Mouse (Mus musculus) cerebellum, adult 8-10 months (tissue): Measurements from ENCODE around the gene Numbl.
A peak's percentile ranks its signal among the peaks of the same experiment; 100 is the strongest.

ENCODE experiments used
- DNase-seq: peaks from one replicate; pipeline ENCODE4 v3.0.0; 2022

Numbl gene

GRCm38 (mm10) chr7:27298033-27298610 is 39.9 kb downstream of the Numbl start:
- no peak for DNase-seq

DNA sequence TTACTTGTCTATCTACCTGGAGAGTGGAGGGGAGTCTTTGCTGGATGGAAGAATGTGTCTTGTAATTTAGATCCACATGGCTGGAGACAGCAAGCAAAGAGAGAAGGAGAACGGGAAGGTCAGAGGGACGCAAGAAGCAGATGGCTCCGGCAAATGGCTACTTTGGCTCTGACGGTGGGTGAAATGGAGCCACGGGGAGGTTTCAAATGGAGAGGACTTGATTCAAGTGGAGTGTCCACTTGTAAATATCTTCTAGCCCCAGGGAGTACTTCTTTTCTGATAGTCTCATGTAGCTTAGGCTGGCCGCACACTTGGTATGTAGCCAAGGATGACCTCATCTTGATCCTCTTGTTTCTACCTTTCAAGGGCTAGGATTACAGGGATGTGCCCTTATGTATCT is 40.6 kb downstream of the Numbl start:
- peak; percentile 49 for DNase-seq

- DNase-seq = no peak
Observed at GRCm38 (mm10) chr7:27300351-27300750, 42.1 kb downstream of the Numbl start.

DNA sequence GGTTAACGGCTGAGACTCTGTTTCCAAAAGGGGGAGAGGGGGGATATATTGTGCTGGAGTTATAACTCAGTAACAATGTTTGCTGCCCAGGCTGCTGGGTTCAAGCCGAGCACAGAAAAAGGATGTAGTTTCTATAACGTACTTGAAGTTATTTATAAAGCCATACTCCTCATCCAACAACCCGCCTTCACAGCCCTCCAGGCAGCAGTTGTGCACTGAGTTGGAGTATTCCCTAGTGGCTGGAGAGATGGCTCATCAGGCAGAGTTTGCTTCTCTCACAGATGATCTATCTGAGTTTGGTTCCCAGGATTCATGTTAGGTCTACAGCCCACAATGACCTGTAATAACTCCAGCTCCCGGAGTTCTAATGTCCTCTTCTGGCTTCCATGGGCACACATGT is 42.6 kb downstream of the Numbl start:
- DNase-seq = no peak

GRCm38 (mm10) chr7:27302172-27302571 is 43.9 kb downstream of the Numbl start:
- DNase-seq = peak; percentile 70

GRCm38 (mm10) chr7:27305091-27305730 is 47.0 kb downstream of the Numbl start:
- no peak for DNase-seq

GRCm38 (mm10) chr7:27306161-27307160 is 48.2 kb downstream of the Numbl start:
- DNase-seq = no peak

DNA sequence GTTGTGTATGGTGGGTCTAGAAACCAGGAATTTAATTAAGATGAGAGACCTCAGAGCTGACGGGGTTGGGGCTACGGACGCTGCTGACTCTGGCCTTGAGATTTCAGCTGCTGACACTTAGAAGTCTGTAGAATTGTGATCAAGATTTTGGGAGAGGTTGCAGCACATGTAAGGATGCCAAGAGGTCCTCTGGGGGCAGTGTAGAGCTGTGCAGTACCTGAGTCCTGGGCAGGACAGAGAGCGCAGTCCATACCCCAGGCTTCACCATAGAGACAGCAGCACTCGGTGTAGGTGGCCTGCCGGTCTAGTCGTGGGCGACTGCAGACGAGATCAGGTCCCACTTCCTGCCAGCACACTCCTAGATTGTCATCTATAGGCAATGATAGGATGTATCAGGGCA is 49.3 kb downstream of the Numbl start:
- no peak for DNase-seq

DNA sequence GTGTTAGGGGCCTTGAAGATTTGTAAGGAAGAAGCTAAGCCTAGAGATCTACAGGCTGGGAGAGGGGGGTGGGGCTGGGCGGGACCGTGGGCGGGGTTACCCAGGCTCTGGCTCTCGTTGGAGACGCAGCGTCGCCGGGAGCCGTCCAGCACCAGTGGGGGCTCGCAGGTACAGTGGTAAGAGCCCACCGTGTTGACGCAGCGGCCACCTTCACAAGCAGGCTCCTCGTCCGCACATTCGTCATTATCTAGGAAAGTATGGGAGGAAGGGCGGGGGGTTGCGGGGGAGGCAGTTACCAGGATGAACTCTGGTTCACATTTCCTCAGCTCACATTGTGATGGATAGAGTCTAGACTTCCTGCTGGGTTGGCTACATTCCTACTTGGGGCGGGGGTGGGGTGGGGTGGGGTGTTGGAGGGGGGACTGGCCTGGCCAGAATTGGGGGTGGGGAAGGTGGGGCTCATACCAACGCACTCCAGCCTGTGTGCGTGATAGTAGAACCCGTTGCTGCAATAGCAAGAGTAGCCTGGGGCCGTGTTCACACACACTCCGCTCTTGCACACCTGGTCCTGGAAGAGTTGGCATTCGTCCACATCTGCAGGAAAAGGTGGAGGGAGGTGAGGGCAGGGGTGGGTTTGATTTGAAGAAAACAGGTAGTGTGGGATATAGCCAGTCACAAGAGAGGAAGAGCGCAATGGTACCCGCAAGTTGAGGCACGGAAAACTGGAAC is 50.8 kb downstream of the Numbl start:
- no peak for DNase-seq

GRCm38 (mm10) chr7:27309832-27310231 is 51.6 kb downstream of the Numbl start:
- DNase-seq = no peak

DNA sequence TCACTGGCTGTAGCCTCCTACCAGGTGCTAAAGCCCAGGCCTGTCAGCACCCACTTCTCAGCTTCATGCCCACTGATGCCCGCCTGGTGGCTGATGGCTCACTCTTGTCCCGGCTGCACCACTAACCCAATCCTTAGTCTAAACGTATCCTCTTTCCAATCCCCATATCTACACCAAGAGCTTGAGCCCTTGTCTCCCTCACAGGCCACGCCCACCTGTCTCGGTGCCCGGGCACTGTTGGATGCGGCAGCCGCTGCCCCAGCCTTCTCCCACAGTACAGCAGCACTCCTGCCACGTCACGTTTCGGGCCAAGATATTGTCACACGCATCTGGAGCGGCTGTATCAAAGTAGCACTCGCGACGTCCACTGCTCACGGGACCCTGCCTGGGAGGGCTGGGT is 52.1 kb downstream of the Numbl start:
- no peak for DNase-seq

- no peak for DNase-seq
Observed at GRCm38 (mm10) chr7:27310996-27311535, 52.8 kb downstream of the Numbl start.

DNA sequence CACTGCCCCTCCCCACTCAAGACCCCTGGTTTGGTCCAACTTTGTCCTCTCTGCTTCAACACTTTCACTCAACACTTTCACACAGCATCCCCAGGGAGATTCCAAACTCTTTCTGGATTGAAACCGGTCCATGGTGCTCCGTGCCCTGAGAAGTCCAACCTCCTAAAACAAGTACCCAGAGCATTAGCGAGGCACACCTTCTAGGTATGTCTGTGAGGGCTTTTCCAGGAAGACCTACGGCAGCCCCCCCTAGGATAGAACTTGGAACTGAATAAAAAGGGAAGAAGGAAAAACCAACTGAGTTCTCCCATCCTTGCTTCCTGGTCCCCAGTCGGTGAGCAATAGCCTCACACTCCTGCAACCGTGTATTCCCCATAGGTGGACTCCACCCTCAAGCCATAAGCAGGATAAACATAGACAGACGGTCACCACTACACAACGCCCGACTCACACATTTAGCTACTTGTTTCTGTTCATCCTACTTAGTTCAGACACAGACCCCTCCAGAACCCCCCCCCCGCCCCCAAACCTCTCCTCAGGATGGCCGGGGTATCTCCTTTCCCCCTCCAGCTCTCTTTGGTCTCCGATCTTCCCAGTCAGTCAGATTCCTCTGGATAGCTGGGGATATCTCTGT is 53.5 kb downstream of the Numbl start:
- no peak for DNase-seq

GRCm38 (mm10) chr7:27314393-27314792 is 56.2 kb downstream of the Numbl start:
- DNase-seq = no peak

DNA sequence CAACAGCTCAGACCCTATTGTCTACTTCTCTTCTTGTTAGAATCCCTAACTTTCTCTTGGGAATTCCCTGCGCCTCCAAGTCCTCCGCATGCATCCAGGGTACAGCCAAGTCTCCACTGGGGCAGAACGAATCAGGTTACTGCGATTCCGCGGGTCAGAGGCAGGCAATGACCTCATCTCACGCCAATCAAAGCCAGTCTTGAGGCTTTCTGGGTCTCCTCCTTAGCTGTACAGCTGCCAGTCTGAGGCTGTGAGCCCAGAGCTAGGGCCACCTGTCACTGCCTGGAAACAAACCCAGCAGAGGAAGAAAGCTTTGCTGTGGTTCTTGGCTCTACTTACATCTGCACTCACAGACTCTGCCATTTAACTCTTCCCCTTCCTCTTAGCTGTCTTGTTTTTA is 57.7 kb downstream of the Numbl start:
- no peak for DNase-seq

DNA sequence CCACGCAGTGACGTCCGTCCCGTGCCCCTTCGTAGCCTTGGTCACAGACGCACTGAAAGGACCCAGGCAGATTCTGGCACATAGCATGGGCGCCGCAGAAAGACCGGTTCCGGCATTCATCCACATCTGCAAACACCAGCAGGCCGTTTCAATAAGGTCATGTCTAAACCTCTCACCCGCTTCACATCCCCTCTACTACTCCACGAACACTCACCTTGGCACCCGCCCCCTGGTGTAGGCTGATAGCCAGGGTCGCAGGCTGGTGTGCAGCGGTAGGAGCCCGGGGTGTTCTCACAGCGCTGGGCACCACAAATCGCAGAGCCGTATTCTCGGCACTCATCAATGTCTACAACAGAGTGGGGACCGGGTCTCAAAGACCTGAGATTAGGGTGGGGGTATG is 61.2 kb downstream of the Numbl start:
- no peak for DNase-seq

- no peak for DNase-seq
Observed at GRCm38 (mm10) chr7:27322291-27322690, 64.1 kb downstream of the Numbl start.

DNA sequence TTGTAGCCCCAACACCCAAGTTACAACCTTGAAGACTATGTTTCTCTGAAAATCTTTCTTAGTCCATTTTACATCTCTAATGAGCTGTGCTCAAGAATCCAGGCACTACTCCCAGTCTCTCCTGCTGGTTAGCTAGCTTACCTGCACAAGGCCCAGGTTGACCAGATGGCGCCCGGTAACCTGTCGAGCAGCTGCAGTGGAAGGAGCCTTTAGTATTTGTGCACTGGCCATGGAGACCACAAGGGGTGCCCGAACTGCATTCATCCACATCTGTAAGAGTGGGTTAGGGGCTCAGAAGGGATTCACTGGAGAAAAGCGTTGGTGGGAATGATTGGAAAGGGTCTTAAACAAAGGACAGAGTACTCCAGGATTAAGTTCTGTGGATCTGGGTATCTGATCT is 64.8 kb downstream of the Numbl start:
- DNase-seq = no peak

- no peak for DNase-seq
Observed at GRCm38 (mm10) chr7:27324161-27324560, 65.9 kb downstream of the Numbl start.

DNA sequence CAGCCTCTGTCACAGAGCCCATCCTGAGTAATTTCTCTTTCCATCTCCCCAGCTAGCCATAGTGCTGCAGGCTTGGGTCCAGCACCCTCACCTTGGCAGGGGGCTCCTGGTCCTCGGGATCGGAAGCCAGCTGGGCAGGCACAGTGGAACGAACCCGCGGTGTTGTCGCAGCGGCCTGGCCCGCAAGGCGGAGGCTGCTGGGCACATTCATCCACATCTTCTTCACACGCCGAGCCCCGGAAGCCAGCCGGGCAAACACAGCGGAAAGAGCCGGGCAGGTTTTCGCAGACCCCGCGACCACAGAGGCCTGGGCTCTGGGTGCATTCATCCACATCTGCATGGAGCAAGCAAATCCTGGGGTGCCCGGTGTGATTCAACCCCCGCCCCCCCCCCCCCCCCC is 66.7 kb downstream of the Numbl start:
- DNase-seq = no peak

- peak; percentile 52 for DNase-seq
Observed at GRCm38 (mm10) chr7:27325697-27326096, 67.5 kb downstream of the Numbl start.
